Mouse (Mus musculus): ENCODE results near the gene Gtf2ird1.
A peak's percentile ranks its signal among the peaks of the same experiment; 100 is the strongest.
"Not testable (repeated sequence)": the region's sequence is repeated elsewhere in the genome, so short reads cannot be mapped to it uniquely, and the experiment has no call there.

Gtf2ird1 gene

GRCm38 (mm10) chr5:134410307-134410836, 46.1 kb downstream of the Gtf2ird1 start:
- DNase-seq (ENCODE audit: low spot score in 2 of 2): no peak

GRCm38 (mm10) chr5:134409606-134410306, 46.8 kb downstream of the Gtf2ird1 start:
- DNase-seq (ENCODE audit: low spot score in 2 of 2): no peak

DNA sequence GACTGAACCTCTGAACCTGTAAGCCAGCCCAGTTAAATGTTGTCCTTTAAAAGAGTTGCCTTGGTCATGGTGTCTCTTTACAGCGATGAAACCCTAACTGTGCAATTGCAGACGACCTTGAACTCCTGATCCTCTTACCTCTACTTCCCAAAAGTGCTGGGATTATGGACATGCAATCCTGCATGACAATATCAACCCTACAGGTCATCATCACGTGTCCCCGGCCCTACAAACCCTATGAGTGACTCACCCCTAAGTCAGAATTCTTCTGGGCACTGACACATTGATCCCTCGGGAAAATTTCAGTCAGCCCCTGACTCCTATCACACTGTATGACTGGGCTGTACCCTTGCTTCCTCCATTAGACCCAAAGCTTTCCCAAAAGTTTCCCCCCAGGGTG, 48.4 kb downstream of the Gtf2ird1 start:
- no peak for DNase-seq (ENCODE audit: low spot score in 2 of 2)

DNA sequence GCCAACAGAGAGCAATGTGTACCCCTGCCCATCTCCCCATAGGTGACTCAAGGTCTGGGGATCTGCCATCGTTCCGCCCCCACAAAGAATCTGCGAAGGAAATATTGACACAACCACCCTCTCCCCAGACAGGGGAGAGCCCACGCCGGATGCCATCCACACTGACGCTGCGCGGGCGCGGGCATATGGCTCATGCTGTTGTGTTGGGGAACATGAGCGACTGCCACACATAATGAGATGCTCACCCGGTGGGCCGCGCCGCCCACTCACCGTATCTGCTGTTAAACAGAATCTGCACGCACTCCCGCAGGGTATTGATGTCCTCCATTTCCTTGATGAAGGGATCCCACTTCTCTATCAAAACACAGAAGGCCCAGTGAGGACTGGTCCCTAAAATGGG, 54.7 kb downstream of the Gtf2ird1 start:
- peak; percentile 45 to 49 for DNase-seq (ENCODE audit: low spot score in 2 of 2)

- DNase-seq (ENCODE audit: low spot score in 2 of 2): no peak
Measured at GRCm38 (mm10) chr5:134397434-134398163, 58.9 kb downstream of the Gtf2ird1 start.

GRCm38 (mm10) chr5:134396519-134396918, 60.0 kb downstream of the Gtf2ird1 start:
- no peak for DNase-seq (ENCODE audit: low spot score in 2 of 2)

DNA sequence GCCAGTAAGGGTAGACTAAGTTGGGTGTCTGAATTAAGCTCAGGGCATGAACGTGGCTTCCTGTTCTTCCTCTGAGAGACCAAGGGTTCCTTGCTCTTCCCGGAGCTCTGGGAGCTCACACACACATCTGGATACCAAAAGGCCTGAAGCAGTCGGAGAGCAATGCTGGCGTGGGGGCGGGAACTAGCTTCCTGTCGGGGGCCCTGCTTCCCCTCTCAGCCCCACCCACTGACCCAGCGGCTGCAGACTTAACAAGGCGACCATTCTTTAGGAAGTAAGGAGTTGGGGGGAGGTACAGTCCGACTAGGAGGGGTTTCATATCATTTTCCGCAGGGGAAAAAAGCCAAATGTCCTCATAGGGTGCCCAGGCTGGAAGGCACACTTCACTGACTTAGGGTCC, 61.9 kb downstream of the Gtf2ird1 start:
- DNase-seq (ENCODE audit: low spot score in 2 of 2): peak; percentile 24 to 38

GRCm38 (mm10) chr5:134393624-134394023, 62.9 kb downstream of the Gtf2ird1 start:
- DNase-seq (ENCODE audit: low spot score in 2 of 2): no peak

GRCm38 (mm10) chr5:134385106-134385505, 71.4 kb downstream of the Gtf2ird1 start:
- DNase-seq (ENCODE audit: low spot score in 2 of 2): peak in 1 of 2 experiments; percentile 59

DNA sequence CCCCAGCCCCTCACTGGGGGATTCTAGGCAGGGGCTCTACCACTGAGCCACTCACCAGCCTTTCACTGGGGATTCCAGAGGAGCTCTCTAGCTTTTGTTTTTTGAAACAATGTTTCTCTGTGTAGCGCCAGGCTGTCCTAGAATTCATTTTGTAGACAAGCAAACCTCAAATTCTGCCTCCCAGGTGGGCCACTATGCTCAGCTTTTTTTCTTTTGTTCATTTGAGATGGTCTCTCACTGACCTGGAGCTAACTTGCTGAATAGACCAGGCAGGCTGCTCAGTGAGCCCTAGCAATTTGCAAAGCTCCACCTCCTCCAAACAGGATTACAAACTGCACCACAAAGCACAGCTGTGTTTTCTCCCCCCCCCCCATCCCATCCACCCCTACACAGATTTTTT, 81.3 kb downstream of the Gtf2ird1 start:
- DNase-seq (ENCODE audit: low spot score in 2 of 2): no peak

- no peak for DNase-seq (ENCODE audit: low spot score in 2 of 2)
Measured at GRCm38 (mm10) chr5:134374546-134374945, 82.0 kb downstream of the Gtf2ird1 start.

DNA sequence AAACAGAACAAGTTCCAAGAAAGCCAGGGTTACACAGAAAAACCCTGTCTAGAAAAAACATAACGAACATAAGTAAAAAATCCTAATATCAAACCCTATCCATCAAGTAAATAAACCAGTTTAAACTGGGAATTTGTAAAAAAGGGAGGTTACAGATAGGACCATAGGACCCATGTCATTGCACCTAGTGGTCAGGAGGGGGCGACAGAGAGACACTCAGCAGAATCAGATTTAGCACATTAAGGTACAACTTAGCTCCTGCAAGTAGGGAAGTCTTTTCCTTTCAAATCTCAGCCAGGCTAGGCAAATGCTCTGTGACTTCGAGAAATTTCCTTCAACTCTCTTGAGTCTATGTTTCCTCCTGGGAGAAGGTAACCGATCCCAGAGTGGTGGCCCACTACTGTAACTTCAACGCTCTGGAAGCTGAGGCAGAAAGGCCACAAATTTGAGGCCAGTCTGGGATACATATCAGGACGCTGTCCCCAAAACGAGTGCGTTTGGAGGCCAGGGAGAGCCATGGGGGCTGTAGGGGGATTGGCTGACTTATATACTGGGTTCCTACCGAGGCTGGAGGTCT, 82.5 kb downstream of the Gtf2ird1 start:
- peak in 1 of 2 experiments; percentile 43 for DNase-seq (ENCODE audit: low spot score in 2 of 2)

DNA sequence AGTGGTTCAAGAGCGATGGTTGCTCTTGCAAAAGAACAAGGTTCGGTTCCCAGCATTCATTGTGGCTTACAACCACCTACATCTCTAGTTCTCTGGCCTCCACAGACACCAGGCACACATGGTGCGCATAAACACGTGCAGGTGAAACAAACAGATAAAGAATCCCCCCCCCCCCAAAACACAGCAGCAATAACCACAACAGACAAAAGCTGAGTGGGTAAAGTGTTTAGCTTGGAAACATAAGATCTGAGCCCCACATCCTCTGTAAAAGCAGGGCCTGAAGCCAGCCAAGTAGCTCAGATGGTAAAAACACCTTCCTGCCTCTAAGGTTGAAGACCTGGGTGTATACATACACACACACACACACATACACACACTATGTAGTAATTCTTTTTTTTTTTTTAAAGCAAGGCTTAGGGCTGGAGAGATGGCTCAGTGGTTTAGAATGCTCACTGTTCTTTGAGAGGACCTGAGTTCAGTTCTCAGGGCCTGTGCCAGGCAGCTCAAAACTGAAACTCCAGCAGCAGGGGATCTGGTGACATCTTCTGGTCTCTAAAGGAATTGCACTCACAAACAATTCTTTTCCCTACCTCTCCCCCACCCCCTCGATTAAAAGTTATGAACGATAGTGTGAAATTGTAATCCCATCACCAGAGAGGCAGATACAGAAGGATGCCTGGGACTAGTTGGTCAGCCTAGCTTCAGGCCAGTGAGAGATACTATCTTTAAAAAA, 83.4 kb downstream of the Gtf2ird1 start:
- DNase-seq (ENCODE audit: low spot score in 2 of 2): no peak

- no peak for DNase-seq (ENCODE audit: low spot score in 2 of 2)
Measured at GRCm38 (mm10) chr5:134371511-134372289, 84.8 kb downstream of the Gtf2ird1 start.

DNA sequence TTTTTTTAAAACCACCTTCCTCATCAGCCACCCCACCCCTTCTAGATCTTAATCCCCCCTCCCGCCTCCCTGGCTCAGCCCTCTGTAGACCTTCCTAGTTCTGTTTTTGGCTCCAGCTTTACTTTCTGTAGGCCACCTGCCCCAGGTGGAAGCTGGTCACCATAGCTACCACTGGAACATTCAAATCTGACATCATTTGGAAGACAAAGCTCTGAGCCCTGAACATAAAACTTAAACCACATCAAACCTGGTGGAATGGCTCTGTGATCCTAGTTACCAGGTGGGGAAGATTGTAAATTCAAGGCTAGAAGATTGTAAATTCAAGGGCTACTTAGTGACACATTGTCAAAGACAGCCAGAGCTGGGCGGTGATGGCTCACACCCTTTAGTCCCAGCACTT, 85.7 kb downstream of the Gtf2ird1 start:
- no peak for DNase-seq (ENCODE audit: low spot score in 2 of 2)

DNA sequence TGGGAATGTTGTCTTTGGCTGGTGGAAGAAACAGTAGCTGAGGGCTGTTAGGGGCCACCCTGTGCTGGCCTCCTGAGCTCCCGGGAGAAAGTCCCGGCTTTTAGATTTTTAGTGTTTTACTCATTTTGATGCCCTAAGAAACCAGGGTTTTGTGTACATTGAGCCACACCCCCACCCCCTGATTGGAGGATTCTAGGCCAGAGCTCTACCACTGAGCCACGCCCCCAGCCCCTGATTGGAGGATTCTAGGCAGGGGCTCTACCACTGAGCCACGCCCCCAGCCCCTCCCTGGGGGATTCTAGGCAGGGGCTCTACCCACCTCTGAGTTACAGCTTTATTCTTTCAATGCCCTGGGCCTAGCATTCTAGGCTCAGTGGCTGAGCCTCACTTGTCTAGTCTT, 97.4 kb downstream of the Gtf2ird1 start:
- DNase-seq (ENCODE audit: low spot score in 2 of 2): no peak

DNA sequence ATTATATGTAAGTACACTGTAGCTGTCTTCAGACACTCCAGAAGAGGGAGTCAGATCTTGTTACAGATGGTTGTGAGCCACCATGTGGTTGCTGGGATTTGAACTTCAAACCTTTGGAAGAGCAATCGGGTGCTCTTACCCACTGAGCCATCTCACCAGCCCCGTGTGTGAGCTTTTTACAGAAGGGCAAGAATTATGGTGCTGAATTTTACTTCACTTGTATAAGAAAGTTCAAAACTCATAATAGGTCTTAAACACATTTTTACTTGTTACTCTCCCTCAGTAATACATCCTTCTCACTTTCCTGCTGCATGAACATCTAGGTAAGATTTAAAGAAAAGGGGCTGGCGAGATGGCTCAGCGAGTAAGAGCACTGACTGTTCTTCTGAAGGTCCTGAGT, 101.1 kb downstream of the Gtf2ird1 start:
- not testable (repeated sequence) for DNase-seq (ENCODE audit: low spot score in 2 of 2)

DNA sequence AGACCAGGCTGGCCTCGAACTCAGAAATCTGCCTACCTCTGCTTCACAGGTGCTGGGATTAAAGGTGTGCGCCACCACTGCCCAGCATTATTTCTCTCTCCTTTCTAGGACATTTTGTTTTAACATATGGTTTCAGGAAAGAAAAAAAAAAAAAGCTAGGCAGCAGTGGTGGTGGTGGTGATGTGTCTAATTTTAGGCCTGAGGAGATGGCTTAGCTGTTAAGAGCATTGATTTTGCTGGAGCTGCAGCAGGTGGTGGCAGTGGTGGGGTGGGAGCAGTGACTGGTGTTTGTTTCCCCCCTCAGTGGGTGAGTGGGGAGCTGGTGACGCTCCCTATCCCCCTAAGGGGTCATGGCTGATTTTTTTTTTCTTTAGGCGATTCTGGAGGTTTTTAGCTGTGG, 103.4 kb downstream of the Gtf2ird1 start:
- DNase-seq (ENCODE audit: low spot score in 2 of 2): no peak

GRCm38 (mm10) chr5:134352527-134353001, 104.0 kb downstream of the Gtf2ird1 start:
- DNase-seq (ENCODE audit: low spot score in 2 of 2): no peak

DNA sequence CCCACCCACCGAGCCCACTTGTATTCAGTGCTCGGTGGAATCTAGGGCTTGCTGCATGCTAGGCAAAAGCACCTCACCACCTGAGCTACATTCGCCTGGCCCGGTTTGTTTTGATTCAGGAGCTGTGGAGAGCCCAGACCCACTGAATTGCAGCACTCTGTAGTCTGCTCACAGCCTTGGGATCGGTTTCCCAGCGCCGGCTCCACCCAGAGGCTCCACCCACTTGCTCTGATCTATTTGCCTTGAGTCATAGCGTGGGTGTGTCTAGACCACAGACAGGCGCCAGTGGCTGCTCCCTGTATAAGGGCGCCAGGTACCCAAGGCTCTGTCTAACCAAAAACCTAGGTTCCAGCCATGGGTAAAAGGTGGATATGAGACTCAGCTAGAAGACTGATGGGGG, 105.9 kb downstream of the Gtf2ird1 start:
- DNase-seq (ENCODE audit: low spot score in 2 of 2): peak; percentile 34 to 35

DNA sequence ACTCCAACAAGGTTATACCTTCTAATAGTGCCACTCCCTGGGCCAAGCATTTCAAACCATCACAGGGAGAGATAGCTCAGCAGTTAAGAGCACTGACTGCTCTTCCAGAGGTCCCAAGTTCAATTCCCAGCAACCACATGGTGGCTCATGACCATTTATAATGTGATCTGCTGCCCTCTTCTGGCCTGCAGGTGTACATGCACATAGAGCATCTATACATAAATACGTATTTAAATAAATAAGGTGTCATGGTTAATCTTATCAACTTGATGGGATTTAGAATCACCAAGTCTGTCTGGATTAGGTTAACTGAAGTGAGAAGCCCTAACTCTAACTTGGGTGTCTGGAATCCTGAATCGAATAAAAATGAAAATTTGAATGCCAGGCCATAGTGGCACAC, 109.5 kb downstream of the Gtf2ird1 start:
- no peak for DNase-seq (ENCODE audit: low spot score in 2 of 2)
